Mouse (Mus musculus): ENCODE measurements around the gene Mapk8ip2.
A peak's percentile ranks its signal among the peaks of the same experiment; 100 is the strongest.

The Mapk8ip2 gene

DNA sequence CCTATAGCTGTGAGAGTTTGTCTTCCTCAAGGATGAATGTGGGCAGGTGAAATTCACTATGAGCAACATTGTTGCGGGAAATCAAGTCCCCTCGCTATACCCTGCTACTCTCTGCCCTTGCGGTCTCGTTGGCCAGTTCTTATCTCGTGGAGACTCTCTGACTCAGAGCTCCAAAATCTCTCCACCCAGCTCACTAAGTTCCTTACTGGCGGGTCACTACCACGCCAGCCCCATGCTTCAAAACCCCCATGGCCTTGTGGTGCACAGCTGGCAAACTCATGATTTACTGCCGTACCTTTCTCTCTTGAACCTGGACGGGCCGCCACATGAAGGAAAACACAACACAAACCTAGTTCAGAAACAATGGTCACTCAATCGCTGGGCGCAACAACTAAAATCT lies 34.5 kb downstream of the Mapk8ip2 start:
- DNase-seq = no peak

DNA sequence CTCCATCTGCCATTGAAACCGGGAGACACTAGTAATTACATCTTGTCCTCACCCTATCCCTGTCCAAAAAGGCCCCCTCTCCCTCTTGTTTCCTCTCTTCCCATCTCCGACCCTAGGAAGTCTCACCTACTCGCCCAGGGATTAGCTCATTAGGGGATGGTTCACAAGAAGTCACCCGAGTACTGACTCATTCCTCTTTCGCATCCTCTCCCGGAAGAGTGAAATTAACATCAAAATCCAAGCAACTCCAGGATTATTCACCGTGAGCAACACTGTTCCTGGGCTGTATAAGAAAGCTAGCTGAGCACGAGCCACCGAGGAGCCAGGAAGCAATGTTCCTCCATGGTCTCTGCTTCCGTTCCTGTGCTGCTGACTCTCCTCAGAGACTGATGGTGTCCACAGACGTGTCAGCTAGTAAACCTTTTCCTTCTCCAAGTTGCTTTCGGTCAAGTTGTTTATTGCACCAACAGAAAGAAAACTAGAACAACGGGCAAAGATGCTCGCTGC lies 35.0 kb downstream of the Mapk8ip2 start:
- DNase-seq = no peak

DNA sequence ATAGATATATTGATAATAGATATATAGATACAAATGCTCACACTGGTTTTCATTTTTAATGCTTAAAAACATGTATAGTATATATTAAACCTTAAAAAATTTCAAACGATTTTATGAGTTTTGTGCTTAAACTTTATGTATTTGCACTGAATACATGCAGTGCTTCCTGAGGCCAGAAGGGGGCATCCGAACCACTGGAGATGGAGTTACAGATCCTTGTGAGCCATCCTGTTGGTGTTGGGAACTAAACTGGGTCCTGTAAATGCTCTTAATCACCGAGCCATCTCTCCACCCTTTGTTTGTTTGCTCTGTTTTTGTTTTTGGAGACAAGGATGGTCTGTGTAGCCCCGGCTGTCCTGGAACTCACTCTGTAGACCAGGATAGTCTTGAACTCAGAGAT lies 41.3 kb downstream of the Mapk8ip2 start:
- DNase-seq = no peak

DNA sequence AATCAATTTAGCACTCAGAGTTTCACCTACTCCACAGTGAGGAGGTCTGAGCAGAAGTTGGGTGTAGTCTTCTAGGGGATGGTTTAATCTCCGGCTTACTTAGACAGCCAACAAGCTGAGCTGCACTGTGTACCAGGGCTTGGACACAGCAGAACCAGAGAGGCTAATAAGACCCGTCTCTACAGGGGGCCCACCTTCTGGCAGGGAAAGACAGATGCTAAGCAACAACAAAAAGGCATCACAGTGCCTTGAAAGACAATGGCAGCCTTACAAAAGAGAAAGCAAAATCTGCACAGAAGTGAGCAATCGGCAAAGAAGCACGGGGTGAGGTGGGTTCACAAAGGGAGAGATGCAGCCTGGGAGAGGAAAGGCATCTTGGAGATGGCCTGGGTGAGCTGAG lies 42.4 kb downstream of the Mapk8ip2 start:
- DNase-seq = no peak

DNA sequence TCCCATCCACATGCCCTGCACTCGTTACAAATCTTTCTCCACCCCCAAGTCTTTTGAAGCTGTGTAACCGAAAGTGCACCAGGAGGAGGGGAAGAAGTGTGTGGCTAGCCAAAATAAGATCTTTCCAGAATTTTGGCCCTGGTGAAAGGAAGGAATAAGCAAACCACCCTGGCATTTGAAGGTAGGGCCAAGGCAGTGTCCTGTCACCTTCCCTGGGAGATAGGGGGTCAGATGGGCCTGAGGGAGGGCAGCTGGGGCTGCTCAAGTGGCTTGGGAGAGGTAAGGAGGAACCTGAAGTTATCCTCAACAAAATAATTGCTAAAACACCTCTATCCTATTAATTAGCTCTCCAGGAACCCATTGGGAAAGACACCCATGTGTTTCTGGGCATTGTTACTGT lies 43.1 kb downstream of the Mapk8ip2 start:
- no peak for DNase-seq

DNA sequence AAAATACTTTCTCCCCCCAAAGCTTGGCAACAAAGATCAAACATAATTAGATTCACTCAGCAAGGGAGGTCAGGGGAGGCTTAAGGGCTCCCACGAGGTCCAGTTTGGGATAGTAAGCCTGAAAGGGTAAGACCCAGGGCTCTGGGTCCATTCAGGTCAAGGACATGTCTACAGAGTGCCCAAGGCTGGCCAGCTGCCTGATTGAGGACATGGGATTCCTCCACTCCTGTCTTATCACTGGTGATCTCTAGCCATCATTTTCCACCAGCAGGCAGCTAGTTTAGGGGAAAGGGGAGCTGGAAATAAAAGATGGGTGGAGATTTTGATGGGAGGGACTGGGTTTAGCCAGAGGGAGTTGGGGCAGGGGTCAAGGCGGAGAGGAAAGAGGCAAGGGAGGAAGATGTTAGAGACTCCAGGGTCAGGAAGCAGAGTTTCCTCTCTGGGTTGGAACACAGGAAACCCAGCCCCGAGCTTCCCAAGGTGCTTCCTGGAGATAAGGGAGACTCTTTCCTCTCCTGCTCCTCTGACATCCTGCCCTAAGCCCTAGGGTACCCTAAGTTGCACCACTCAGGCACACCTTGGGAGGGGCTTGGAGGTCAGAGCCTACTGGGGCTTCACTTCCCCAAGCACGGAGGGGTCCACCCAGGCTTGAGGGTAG lies 43.8 kb downstream of the Mapk8ip2 start:
- DNase-seq = peak; percentile 86 to 89

DNA sequence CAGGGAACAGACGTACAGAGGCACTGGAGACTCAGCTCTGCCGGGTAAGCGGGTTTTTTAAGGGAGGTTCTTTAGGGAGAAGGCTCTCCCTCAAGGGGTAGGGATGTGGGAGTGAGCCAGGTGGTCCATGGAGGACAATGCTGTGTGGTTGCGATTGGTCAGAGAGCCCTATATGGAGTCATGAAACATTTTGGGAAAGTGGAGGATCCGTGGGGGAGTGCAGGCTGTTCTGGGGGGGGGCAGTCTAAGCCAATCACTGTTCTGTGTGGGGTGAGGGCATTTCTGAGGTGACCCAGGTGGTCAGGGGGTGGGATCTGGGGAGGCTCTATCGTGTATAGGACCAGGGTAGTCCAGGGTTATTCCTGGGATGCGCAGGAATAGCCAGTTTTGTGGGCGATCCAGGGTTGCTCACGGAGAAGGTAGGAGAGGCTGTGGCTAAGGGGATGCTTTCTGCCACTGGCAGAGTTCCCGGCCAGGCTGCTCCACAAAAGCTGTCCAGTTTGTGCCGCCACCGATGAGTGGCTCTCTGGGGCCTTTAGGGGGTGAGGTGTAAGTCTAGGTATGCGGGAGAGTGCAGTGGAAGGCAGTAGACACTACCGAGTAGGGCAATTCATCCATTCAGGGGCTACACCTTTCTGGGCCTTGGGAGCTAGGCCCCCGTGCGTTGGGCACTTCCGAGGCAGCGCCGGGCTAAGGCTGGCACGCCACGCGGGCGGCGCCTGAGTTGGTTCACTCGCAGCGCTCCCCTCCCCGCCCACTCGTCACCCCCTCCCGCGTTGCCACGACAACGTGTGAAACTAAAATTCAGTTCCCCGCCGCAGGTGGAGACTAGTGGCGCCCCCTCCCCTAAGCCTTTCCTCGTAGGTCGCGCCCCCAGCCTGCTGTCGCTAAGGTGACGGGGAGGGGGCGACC lies 44.6 kb downstream of the Mapk8ip2 start:
- DNase-seq = peak; percentile 36 to 53

DNA sequence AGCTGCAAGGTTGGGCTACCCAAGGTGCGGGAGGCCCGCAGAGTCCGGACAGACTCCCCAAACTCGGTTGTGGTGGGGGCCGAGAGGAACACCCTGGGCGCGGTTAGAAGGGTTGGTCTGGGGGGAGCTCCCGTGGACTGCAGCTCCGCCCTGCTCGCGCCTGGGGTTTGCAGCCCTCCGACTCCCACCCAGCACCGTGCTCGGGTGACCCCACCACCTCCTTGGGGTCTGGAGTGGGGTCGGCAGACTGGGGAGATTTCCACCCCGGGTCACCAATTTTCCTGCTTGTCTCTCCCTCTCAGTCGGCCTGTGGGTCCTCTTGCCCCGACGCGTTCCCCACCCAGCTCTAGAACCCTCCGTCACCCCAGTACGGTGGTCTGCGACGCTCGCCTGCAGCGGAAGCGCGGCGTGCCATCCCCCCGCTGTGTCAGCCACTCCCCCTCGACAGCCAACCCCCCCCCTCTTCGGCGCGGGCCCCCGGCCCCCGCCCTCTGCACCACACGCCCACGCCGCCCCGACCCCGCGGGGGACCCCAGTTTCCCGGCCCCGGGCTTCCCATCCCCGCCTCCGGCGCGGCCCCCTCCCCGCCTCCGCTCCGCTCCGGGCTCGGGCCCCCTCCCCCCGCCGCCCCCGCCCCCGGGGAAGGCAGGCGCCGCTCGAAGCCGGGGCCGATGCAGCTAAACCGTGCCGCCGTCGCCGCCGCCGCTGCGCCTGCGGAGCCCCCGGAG lies 45.4 kb downstream of the Mapk8ip2 start, which contains the start of gene Shank3:
Gene Shank3 (plus strand): TSS at position 663 of the 728 bp plus-strand sequence.
- DNase-seq = no peak

DNA sequence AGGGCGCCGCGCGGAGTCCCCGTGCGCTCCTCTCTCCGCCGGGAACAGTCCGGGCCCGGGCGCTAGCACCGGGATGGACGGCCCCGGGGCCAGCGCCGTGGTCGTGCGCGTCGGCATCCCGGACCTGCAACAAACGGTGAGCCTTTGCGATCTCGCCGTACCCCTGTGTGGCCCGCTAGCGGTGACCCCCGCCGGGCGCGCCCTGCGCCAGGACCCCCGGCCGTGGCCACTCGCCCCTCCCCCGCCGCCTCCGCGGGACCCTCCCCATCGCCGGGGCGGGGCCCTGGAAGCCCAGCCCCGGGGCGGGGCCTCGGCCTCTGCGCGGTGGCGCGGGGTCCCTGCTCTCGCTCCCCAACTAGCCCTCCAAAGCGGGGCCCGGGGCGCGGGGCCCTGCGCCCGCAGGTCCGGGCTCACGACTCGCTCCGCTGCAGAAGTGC lies 46.1 kb downstream of the Mapk8ip2 start:
- no peak for DNase-seq

DNA sequence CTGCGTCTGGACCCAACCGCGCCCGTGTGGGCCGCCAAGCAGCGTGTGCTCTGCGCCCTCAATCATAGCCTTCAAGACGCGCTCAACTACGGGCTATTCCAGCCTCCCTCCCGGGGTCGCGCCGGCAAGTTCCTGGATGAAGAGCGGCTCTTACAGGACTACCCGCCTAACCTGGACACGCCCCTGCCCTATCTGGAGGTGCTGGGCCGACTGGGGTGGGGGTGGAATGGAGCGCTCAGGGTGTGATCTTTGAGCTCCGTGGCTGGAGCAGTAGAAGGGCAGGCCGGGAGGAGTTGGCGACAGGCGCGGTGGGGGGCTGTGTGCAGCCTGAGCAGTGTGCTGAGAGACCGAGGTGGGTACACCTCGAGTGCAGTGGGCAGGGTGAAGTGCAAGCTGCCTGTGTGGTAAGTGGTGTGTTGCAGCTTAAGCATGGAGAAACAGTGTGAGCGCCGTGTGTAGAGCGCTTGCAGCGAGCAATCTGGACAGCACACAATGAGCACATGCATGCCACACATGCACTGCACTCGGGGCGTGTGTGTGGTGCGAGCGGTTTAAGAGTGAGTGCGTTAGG lies 46.6 kb downstream of the Mapk8ip2 start:
- no peak for DNase-seq

DNA sequence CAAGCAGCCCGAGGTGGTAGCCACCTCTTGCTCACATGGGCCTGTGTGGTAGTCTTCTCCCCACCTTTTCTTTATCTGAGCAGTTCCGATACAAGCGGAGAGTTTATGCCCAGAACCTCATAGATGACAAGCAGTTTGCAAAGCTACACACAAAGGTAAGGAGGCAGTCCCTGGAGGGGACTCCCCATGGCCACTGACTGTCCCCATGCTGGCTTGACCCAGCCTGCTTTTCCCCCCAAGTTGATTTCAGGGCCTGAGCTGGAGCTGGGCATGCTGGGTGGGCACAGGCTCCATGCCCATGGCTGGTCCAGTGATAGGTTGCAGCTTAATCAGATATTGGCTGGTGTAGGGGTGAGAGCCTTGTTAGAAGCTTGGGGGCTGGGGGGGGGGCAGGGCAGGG lies 47.6 kb downstream of the Mapk8ip2 start:
- no peak for DNase-seq

DNA sequence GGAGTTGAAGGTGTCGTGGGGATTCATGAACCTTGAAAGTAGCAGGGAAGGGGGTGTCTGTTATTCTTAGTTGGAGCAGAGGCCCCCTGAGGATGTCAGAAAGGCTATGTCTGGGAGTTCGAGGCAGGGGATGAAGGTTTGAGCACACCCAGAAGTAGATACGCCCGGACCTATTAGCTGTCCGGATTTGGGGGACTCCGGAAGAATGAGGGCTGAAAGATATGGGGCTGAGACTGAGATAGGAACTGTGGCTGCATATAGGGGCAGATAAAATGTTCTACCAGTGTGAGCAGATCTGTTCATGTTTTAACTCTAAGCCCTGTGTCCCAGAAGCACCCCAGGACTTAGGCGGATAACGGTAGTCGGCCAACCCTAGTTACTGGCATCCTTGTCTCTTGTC lies 51.1 kb downstream of the Mapk8ip2 start:
- DNase-seq = no peak

DNA sequence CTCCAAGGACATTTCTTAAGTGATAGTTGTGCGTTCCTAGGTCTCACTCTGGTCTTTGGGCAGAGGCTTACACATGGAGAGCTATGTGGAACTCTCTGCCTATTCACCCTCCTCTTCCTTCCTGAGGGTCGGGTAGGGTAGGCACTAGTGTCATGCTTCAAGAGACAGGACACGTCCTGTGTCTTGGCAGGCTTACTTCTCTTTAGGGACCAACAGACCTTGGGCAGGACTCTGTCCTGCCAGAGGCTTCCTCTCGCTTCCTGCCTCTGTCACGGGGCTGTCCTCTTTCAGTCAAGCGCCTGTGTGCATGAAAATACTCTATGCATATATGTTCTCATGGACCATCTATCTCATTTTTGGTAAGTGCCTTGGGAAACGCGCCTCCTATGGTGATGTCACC lies 54.0 kb downstream of the Mapk8ip2 start:
- no peak for DNase-seq

DNA sequence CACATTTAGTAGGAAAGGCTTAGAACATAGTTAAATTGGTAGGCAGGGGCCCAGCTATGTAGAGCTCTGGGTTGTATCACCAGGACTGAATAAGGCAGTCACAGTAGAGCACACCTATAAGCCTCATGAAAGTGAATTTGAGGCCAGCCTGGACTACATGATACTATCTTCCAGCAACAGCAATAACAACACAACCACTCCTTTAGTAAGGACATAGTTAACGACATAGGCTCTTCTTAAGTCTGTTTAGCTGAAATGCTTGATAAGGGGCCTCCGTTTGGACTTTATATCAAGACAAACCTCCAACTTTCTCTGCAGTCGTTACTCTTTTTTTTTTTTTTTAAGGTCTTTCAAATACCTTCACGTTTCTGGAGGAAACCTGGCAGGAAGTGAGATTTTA lies 59.0 kb downstream of the Mapk8ip2 start:
- DNase-seq = no peak
